Mouse (Mus musculus) heart, embryonic 13.5 days (tissue): ENCODE measurements around the gene Alkbh4. TPM values are rescaled to one million over a fixed set of nuclear protein-coding genes. Genes with fewer than 3 reads are reported as not detected.
"Not testable (repeated sequence)": the region's sequence is repeated elsewhere in the genome, so short reads cannot be mapped to it uniquely, and the experiment has no call there.

Experiments used
- ATAC-seq: fragments of 200-750 bp; cut with Nextera tagmentation; 2 replicates; pipeline ENCODE4 v1.8.0; 2017; ENCODE audit warnings: moderate TSS enrichment; ENCODE audit not compliant: insufficient number of reproducible peaks, low FRiP score, low TSS enrichment; ENCODE audit errors: extremely low read depth
- H3K27ac ChIP-seq: fragments of 300-500 bp; sonication (generic); replicated peaks from 2 replicates; pipeline ENCODE4 v1.5.1; 2015; ENCODE audit warnings: moderate library complexity, mild to moderate bottlenecking, inconsistent platforms
- H3K27me3 ChIP-seq: fragments of 300-500 bp; sonication (generic); replicated peaks from 2 replicates; pipeline ENCODE4 v1.6.1; 2015; ENCODE audit warnings: mild to moderate bottlenecking, inconsistent platforms
- H3K36me3 ChIP-seq: fragments of 300-500 bp; sonication (generic); 2 replicates; pipeline ENCODE4 v1.6.1; 2015; ENCODE audit warnings: mild to moderate bottlenecking, inconsistent platforms
- H3K4me1 ChIP-seq: fragments of 300-500 bp; sonication (generic); 2 replicates; pipeline ENCODE4 v1.6.1; 2015; ENCODE audit warnings: inconsistent platforms
- H3K4me2 ChIP-seq: fragments of 300-500 bp; sonication (generic); 2 replicates; pipeline ENCODE4 v1.6.1; 2015; ENCODE audit warnings: inconsistent platforms, mild to moderate bottlenecking, moderate library complexity
- H3K4me3 ChIP-seq: fragments of 300-500 bp; sonication (generic); 2 replicates; pipeline ENCODE4 v1.5.1; 2015; ENCODE audit warnings: moderate library complexity, mild to moderate bottlenecking, inconsistent platforms
- H3K9ac ChIP-seq: fragments of 300-500 bp; sonication (generic); 2 replicates; pipeline ENCODE4 v1.6.1; 2015; ENCODE audit warnings: inconsistent platforms, mild to moderate bottlenecking, moderate library complexity
- H3K9me3 ChIP-seq: fragments of 300-500 bp; sonication (generic); 2 replicates; pipeline ENCODE4 v1.6.1; 2016; ENCODE audit warnings: inconsistent platforms
- WGBS: fragments of 180-500 bp; shearing (Covaris S2); methylation state at CpG from one replicate; pipeline ENCODE4 v1.1.7; 2015; ENCODE audit warnings: mixed read lengths; 5-methylcytosine and 5-hydroxymethylcytosine counted together
- polyA plus RNA-seq: library from polyadenylated mRNA; unstranded; fragments of >200 nt; fragmentation: Nextera tagmentation; extraction: Ambion mirVana; gene quantifications from 2 replicates; pipeline ENCODE4 v1.2.1, GENCODE M21; 2015

The Alkbh4 gene
- polyA plus RNA-seq, 1 experiment from 2014 or later, result 13.1 TPM

DNA sequence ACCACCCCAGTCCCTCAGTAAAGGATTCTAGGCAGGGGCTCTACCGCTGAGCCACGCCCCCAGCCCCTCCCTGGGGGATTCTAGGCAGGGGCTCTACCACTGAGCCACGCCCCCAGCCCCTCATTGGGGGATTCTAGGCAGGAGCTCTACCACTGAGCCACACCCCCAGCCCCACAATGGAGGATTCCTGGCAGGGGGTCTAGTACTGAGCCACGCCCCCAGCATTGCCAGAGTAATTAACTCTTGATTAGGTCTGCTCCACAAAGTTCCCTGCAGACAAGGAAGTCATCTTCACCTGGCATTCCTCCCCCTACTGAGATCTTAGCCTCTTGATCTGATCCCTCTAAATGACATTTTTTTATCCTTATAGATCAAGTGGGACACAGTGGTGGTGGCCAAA lies 22.4 kb upstream of the Alkbh4 start:
- not testable (repeated sequence) for ATAC-seq, H3K27me3 ChIP-seq, H3K4me2 ChIP-seq, H3K36me3 ChIP-seq, H3K27ac ChIP-seq, H3K9ac ChIP-seq, H3K4me3 ChIP-seq, H3K9me3 ChIP-seq
- 36% methylated on average over 4 of the region's 4 CpGs for WGBS
- H3K4me1 ChIP-seq, result peaks cover 22% of the 10 kb centered on the region

DNA sequence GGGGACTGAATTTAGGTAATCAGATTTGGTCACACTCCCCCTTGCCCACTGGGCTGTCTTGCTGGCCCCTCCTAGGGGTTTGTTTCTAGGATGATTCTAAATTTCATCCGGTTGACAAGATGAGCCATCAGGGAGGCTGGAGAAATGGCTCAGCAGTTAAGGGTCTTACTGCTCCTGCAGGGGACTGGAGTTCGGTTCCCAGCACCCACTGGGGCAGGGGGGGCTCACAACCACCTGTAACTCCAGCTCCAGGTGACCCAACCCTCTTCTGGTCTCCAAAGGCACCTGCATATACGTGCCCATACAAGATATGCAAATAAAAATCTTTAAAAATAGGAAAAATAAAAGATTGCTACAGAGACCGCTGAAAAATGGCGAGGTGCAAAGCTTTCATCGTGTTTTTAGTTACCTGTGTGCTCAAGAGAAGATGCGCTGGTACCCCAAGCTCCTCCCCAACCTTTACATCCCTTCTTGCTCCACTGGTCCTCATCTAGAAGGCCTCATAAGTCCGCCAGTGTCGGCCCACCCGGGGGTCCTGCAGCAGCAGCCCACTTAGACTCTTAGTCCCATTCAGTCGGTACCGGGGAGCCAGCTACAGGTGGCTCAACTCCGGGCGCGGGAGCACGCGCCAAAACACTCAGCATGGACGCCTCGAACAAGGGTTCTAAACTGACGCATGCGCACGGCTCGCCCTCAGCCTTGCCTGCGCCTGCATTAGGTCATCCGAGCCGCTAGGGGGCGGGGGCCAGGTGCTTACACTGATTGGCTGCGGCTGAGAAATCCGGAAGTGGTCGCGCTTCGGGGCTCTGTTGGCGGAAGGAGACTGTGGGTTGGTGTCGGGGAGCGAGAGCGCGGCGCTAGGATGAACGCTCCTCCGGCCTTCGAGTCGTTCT lies 19.8 kb upstream of the Alkbh4 start, which contains the start of gene Polr2j:
Gene Polr2j (plus strand): TSS at position 741 of the 893 bp plus-strand sequence.
- H3K27me3 ChIP-seq, result 0 out of 2 replicates have a peak, but pooled peaks cover 4% of the 10 kb centered on the region
- peak within 1 kb of the TSS; percentile 99 for H3K4me3 ChIP-seq
- 3% methylated on average over 42 of the region's 42 CpGs for WGBS
- H3K4me2 ChIP-seq, result peak within 1 kb of the TSS; percentile 98
- H3K4me1 ChIP-seq, result peaks cover 22% of the 10 kb centered on the region
- no peaks in the 10 kb centered on the region for H3K9me3 ChIP-seq
- peak within 1 kb of the TSS; percentile 95 for H3K9ac ChIP-seq
- peak; percentile 89 for ATAC-seq
- peaks cover 24% of the 10 kb centered on the region for H3K36me3 ChIP-seq
- peak within 1 kb of the TSS; percentile 55; the same call in 1 of the 2 replicates for H3K27ac ChIP-seq

DNA sequence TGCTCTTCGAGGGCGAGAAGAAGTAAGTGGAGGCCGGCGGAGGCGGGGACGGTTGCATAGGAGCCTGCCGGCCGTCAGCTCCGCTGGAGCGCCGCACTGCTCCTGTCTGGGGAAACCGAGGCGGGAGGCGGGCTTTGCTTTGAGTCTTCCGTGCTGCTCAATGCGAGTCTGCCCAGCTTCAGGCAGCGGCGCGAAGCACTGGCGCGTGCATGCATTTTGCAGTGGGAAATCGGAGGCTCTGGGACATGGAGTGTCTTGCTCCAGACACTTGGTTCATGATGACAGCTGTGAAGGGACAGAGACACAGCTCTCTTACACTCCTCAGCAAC lies 19.2 kb upstream of the Alkbh4 start:
- H3K9me3 ChIP-seq, result no peaks in the 10 kb centered on the region
- no peak; the same call in 1 of the 2 replicates for ATAC-seq
- H3K4me1 ChIP-seq, result peaks cover 22% of the 10 kb centered on the region
- WGBS, result 0% methylated on average over 22 of the region's 22 CpGs
- peak overlapping the region; percentile 99 for H3K4me3 ChIP-seq
- peak overlapping the region; percentile 95 for H3K9ac ChIP-seq
- H3K27me3 ChIP-seq, result no peaks in the 10 kb centered on the region
- peak overlapping the region; percentile 98 for H3K4me2 ChIP-seq
- peak overlapping the region; percentile 55; the same call in 1 of the 2 replicates for H3K27ac ChIP-seq
- H3K36me3 ChIP-seq, result peaks cover 30% of the 10 kb centered on the region

DNA sequence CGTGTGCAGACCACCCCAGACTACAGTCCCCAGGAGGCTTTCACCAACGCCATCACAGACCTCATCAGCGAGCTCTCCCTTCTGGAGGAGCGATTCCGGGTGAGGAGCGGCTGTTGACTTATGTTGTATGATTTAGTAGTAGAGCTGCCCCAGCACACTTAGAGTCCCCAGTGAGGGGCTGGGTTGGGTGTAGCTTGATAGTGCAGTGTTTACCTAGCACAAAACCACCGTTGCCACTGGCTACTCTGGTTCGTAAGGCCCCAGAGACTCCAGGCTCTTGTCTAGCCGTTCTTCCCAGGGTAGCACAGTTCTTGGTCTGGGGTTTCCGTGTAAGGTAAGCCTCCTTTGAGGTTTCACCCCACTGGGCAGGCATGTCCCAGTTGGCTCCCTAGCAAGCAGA lies 13.8 kb upstream of the Alkbh4 start:
- H3K4me2 ChIP-seq, result no peak overlapping the region
- H3K9me3 ChIP-seq, result no peaks in the 10 kb centered on the region
- ATAC-seq, result no peak
- peaks cover 12% of the 10 kb centered on the region for H3K4me1 ChIP-seq
- peaks cover 72% of the 10 kb centered on the region for H3K36me3 ChIP-seq
- no peak overlapping the region for H3K27ac ChIP-seq
- no peaks in the 10 kb centered on the region for H3K27me3 ChIP-seq
- no peak overlapping the region for H3K9ac ChIP-seq
- no peak overlapping the region for H3K4me3 ChIP-seq
- WGBS, result 82% methylated on average over 10 of the region's 10 CpGs

DNA sequence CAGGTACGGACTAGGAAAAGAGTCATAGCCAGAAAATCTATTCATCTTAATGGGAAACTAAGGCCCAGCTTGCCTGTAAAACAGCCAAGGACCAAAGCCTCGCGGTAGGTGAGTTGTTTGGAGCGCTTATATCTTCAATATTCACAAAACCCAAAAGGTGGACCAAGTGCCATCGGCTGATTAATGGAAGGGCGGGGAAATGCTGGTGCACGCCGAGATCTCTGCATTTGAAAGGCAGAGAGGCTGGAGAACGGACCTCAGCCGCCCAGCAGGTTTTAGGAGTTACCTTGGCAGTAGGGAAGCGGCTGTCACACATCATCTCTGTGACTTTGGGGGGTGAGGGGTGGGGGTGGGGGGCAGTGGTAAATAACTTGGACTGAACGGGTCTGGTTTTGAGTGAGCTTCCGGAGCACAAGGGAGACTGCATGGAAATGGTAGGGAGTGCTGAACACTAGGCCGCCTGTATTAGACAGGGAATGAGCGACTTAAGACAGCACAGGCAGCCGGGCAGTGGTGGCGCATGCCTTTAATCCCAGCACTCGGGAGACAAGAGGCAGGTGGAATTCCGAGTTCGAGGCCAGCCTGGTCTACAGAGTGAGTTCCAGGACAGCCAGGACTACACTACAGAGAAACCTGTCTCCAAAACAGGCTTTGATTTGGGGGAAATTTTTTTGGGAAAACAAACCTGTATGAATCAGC lies 495 bp downstream of the Alkbh4 start:
- peak overlapping the region; percentile 77 for H3K4me3 ChIP-seq
- H3K27me3 ChIP-seq, result no peaks in the 10 kb centered on the region
- WGBS, result 7% methylated on average over 20 of the region's 20 CpGs
- peak overlapping the region; percentile 65 for H3K27ac ChIP-seq
- peak overlapping the region; percentile 85 for H3K4me2 ChIP-seq
- peaks cover 27% of the 10 kb centered on the region for H3K4me1 ChIP-seq
- ATAC-seq, result no peak
- no peaks in the 10 kb centered on the region for H3K9me3 ChIP-seq
- H3K9ac ChIP-seq, result peak overlapping the region; percentile 95
- peaks cover 59% of the 10 kb centered on the region for H3K36me3 ChIP-seq

DNA sequence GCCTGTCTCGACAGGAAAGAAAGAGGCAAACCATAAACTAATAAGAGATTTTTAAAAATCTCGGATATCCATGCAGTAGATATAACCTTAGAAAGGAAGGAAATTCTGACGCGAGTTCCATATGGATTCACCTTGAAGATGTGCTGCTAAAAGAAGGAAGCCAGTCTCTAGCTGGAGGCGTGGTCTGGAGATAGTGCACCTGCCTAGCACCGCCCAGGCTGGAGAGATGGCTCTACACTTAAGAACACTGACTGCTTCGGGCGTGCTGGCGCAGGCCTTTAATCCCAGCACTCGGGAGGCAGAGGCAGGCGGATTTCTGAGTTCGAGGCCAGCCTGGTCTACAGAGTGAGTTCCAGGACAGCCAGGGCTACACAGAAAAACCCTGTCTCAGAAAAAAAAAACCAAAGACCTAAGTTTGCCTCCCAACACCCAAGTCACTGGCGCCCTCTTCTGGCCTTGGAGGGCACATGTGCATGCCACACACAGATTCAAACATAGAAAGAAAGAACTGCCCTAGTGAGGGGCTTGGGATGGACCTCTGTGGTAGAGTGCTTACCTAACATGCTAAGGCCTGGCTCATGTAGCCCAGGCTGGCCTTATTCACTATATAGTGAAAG lies 1.8 kb downstream of the Alkbh4 start:
- Histone ChIP-seq H3K27me3 (no peaks in the 10 kb centered on the region), H3K4me2 (peak overlapping the region; percentile 85; the same call in 1 of the 2 replicates), H3K4me1 (peaks cover 27% of the 10 kb centered on the region), H3K9ac (no peak overlapping the region), H3K4me3 (peak overlapping the region; percentile 77; the same call in 1 of the 2 replicates), H3K9me3 (no peaks in the 10 kb centered on the region), H3K36me3 (peaks cover 59% of the 10 kb centered on the region), H3K27ac (no peak overlapping the region)
- no peak for ATAC-seq
- WGBS, result 66% methylated on average over 13 of the region's 13 CpGs

DNA sequence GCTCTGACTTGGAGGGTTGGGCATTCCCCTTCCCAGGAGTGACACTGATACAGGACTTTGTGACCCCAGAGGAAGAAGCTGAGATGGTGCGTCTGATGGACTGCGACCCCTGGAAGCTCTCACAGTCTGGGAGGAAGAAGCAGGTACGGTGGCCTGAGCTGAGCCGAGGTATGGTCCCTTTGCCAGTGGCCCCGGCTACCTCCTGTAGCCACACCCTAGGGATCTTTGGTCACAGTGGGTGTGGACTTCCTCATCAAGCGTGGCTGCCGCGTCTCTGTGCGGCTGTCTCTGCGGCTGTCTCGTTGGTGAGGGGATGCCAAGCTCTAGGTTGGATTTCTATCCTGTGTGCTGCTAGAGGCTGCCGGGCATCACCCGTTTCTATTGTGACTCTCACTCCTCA lies 3.4 kb downstream of the Alkbh4 start:
- Histone ChIP-seq H3K4me1 (peaks cover 27% of the 10 kb centered on the region), H3K4me2 (no peak overlapping the region), H3K4me3 (no peak overlapping the region), H3K27ac (no peak overlapping the region), H3K9ac (no peak overlapping the region), H3K36me3 (peaks cover 47% of the 10 kb centered on the region), H3K9me3 (no peaks in the 10 kb centered on the region), H3K27me3 (no peaks in the 10 kb centered on the region)
- WGBS, result 90% methylated on average over 13 of the region's 13 CpGs
- no peak for ATAC-seq

DNA sequence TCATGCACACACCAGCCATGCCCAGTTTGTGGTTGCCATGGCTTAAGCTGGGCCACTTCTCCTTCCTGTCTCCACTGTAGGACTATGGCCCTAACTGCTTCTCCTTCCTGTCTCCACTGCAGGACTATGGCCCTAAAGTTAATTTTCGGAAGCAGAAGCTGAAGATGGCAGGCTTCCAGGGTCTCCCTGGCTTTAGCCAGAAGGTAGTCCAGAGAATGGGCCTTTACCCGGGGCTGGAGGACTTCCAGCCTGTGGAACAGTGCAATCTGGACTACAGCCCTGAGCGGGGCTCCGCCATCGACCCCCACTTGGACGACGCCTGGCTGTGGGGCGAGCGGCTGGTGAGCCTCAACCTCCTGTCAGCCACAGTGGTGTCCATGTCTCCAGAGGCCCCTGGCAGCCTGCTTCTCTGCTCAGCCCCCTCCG lies 4.1 kb downstream of the Alkbh4 start:
- no peak overlapping the region for H3K4me3 ChIP-seq
- WGBS, result 89% methylated on average over 10 of the region's 10 CpGs
- no peaks in the 10 kb centered on the region for H3K27me3 ChIP-seq
- peaks cover 47% of the 10 kb centered on the region for H3K36me3 ChIP-seq
- no peak overlapping the region for H3K9ac ChIP-seq
- H3K9me3 ChIP-seq, result no peaks in the 10 kb centered on the region
- ATAC-seq, result no peak
- H3K4me1 ChIP-seq, result peaks cover 21% of the 10 kb centered on the region
- no peak overlapping the region for H3K27ac ChIP-seq
- H3K4me2 ChIP-seq, result no peak overlapping the region

DNA sequence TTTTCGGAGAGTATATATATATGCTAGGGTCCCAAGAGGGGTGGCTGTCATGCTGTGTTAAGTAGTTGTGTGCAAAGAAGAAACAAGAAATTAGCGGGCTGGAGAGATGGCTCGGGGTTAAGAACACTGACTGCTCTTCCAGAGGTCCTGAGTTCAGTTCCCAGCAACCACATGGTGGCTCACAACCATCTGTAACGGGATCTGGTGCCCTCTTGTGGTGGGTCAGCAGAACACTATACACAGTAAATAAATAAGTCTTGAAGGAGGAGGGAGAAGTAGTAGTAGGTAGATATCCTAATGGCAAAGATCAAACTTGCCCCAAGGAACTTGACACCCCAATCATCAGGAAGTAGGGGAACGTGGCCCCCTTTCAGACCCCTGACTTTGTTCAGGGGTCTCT lies 6.8 kb downstream of the Alkbh4 start:
- Histone ChIP-seq H3K27ac (no peak overlapping the region), H3K4me3 (no peak overlapping the region), H3K27me3 (no peaks in the 10 kb centered on the region), H3K4me2 (no peak overlapping the region), H3K9me3 (no peaks in the 10 kb centered on the region), H3K4me1 (peaks cover 5% of the 10 kb centered on the region; the same call in 1 of the 2 replicates), H3K36me3 (peaks cover 47% of the 10 kb centered on the region), H3K9ac (no peak overlapping the region)
- WGBS, result 83% methylated on average over 5 of the region's 5 CpGs
- ATAC-seq, result no peak

DNA sequence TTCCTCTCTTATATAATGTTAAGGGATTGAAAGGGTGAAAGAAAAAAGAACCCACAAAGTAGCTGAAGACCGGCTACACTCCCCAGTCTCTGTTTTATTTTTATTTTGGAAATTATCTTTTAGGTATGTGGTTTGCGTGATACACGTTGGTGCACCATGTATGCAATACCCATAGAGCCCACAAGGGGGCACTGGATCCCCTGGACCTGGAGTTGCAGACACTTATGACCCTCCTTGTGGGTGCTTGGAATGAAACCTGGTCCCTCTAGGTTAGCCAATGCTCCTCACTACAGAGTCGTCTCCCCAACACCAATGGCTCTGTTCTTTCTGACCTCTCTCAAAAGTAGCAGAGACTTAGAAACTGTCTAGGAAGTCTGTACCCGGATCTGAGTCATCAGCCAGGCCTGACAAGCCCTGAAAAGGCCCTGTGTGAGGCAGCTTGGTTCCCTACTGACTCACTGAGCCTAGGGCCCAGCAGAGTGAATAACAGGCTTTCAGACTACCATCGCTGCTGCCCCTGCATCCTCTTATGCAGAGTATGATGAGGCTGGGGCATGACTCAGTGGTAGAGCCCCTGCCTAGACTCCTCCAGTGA lies 7.3 kb downstream of the Alkbh4 start:
- Histone ChIP-seq H3K9me3 (no peaks in the 10 kb centered on the region), H3K4me2 (no peak overlapping the region), H3K27ac (no peak overlapping the region), H3K36me3 (peaks cover 43% of the 10 kb centered on the region), H3K9ac (no peak overlapping the region), H3K4me3 (no peak overlapping the region), H3K4me1 (peaks cover 2% of the 10 kb centered on the region; the same call in 1 of the 2 replicates), H3K27me3 (no peaks in the 10 kb centered on the region)
- ATAC-seq, result no peak
- 82% methylated on average over 6 of the region's 6 CpGs for WGBS
